Mouse (Mus musculus): ENCODE data around the gene Cnnm1. TPM values are rescaled to one million over a fixed set of nuclear protein-coding genes. Genes with fewer than 3 reads are reported as not detected.
A peak's percentile ranks its signal among the peaks of the same experiment; 100 is the strongest.

The Cnnm1 gene
- total RNA-seq, 2 experiments from 2014 or later: 0.07 TPM

- DNase-seq: no peak
- intact Hi-C loops (cut with DNase I): no loop called here
These were observed 65.2 kb downstream of the Cnnm1 start for GRCm38 (mm10) chr19:43505441-43505840.

DNA sequence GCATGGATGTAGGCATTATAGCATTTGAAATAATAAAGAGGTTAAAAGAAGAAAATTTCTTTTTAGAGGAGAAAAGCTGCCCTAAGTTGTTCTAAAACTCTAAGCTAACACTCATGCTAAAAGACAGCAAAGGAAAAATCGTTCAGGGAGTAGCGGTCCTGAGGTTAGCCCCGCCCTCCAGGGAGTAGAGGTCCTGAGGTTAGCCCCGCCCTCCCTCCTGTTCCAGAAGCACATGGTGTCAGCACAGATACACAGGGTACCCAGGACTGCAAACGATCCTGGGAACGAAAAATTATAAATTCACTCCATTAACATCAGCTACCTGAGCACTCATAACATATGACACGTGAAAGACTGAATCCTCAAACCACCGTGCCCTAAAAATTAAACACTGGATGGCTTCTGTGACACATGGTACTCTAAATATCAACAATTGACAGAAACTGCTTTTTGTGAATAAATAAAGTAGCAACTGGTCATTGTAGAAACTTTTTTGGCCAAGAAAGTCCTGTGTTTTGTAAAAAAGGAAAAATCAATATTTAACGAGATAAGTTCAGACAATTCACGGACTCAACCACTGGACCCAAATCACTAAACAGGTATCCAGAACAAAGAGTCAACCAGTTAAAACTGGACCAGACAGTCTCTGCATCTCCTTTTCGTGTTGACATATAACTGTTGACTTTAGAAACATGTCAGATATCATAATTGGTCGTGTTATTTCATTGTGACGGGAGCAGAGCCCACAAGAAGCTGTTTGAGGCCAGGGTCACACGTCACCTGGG, 70.4 kb downstream of the Cnnm1 start:
- intact Hi-C loops (cut with DNase I): no loop called here
- DNase-seq: no peak

DNA sequence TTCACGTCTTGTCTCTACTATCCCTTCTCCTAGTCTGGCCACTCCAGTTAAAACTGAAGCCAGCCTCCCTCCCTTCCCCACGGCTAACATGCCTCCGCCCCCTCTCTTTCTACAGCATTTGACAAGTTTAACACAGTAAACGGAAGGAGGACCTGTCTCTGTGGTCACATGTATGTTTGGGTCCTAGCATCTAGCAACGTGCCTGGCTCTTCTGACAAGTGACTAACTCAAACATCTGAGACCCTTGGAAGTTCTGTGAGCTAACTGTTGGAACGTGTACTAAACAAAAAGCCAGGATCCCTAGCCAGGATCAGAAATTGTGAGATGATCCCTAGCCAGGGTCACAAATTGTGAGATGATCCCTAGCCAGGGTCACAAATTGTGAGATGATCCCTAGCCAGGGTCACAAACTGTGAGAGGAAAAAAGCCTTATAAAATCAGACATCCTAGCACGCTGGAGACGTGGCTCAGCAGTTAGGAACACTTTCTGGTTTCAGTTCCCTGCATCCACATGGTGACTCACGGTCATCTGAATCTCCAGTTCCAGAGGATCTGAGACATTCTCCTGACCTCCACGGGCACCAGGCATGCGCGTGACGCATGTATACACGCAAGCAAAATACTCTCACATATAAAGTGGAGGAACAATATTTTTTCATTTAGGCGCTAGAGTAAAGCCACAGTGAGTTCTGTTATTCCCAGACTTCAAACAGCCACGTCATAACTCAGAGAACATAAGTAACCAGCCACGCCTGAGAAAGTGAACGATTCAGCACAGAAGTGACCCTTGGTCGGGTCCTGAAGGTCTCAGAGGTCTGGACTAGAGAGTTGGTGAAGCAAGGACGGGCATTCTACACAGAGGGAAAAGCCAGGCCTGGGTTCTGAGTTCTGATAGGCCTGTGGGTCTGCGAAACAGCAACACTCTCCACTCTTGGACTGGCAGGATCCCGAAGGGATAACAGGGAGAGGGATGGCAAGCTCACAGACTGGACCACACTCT, 71.7 kb downstream of the Cnnm1 start:
- DNase-seq: no peak

DNA sequence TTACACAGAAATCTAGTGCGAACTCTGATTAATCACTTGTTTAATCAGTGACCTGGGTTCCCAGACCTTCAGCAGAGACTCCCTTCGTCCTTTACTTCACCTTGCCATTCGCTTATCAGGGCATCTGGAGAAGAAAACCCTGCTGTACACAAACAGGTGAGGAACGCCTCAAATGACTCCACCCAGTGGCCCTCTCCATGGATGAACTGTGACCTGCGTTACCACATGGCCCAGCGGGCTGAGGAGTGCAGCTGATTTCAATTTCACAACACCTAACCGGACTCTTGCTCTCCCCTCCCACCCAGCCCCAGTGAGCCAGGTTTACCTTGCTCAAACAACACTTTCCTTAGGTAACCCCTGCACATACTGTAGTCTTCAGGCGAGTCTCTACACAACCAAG, 73.6 kb downstream of the Cnnm1 start:
- DNase-seq: no peak
- intact Hi-C loops (cut with DNase I): no loop called here

More for the DNA sequence above, 71.7 kb downstream of the Cnnm1 start:
- intact Hi-C loops (cut with DNase I): no loop called here

GRCm38 (mm10) chr19:43515668-43516396, 75.6 kb downstream of the Cnnm1 start:
- intact Hi-C loops (cut with DNase I): no loop called here
- no peak for DNase-seq

DNA sequence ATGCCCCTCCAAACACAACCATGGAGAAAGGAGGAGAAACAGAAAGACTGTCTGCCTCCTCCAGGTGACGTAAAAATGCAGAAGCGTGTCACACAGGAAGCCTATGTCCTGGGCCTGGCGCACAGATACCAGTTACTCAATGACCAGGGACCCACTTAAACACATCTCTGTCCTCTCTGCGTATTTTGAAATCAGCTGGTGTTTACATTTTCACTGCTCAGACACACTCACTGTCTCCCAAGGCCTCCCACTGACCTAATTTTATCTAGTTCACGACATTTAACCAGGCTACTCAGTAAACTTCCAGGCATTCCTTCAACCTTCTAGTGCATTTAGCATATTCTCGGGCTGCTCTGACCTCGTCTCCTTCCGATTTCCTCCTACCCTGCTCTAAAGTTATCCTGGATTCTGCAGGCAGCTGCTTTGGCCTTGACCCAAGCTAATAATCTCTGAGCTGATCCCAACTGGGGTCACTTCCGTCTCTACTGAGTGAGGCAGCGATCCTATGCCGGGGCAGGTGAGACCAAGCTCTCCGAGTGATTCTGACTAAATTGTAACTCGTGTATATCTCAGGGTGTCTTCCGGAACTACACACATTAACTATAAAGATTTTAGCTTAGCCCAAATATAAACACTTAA, 76.3 kb downstream of the Cnnm1 start:
- intact Hi-C loops (cut with DNase I): no loop called here
- DNase-seq: no peak

GRCm38 (mm10) chr19:43517320-43517719, 77.1 kb downstream of the Cnnm1 start:
- intact Hi-C loops (cut with DNase I): no loop called here

DNA sequence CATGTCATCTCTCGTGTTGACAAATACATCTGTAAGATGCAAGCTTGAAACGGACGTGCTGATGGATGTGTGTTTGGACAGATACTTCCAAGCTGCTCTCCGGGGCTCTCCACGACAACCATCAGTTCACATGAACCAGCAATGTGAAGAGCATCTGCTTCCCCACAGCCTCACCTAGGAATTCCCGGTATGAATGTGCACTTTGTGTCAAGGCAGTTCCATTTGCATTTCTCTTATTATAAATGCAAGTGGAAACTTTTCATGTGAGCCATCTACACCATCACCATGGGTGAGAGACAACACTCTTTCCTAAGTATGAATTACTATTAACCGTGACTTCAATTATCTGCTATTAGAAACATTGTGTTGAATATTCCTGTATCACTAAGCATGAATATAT, 77.6 kb downstream of the Cnnm1 start:
- DNase-seq: no peak
- intact Hi-C loops (cut with DNase I): no loop called here

More at GRCm38 (mm10) chr19:43517320-43517719, 77.1 kb downstream of the Cnnm1 start:
- no peak for DNase-seq

DNA sequence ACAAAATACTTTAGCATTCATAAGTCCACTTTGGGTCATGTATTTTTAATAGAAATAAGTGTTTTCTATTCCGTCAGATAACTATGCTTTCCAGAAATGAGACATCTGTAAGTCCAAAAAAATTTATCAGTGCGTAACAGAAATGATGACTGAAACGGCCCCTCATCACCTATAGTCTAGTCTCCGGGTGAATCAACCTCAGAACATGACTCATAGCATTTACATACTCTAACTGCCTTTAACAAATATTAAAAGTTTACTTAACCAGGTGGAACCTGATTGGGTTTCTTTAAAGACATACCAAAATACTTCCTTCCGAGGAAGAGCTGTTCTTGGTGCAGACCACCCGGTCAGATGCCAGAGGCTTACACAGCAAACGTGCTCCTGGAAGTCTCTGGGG, 78.0 kb downstream of the Cnnm1 start:
- intact Hi-C loops (cut with DNase I): no loop called here
- DNase-seq: no peak

DNA sequence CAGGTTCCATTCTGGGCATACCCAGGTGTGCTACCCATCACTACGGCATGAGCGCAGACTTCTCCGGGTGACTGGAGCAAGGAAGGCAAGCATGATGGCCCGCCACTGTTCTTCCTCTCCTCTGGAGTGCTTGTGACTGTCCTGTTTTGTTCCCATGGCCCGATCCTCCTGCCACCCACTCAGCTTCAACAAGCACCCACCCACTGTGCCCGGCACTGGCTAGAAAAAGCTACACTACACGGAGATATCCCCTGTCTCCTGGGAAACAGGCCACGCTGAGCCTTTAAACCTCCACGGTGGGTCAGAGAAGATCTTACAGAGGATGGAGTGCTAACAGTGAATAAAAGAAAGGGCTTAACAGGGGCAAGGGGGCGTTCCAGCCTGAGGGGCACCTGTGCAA, 79.0 kb downstream of the Cnnm1 start:
- no peak for DNase-seq
- intact Hi-C loops (cut with DNase I): no loop called here

DNA sequence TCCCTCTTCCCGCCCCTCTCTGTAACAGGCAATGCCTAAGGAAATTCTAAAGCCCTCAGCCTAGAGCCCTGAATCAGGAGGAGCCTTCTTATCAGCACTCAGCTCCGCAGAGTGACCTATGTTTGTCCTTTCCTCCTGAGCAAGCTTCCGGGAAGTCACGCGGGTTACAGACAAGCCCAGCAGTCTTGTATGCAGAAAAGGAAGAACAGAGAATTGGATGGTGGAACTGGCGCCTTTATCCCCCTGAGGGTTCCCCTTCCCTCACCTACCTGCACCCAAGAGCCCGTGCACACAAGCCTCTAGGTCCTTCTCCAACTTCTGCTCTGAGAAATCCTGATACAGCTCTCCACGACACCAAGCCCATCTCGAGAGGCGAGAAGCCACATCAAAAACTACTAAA, 80.2 kb downstream of the Cnnm1 start:
- no peak for DNase-seq

GRCm38 (mm10) chr19:43521362-43521761, 81.1 kb downstream of the Cnnm1 start:
- intact Hi-C loops (cut with DNase I): no loop called here

More for the DNA sequence above, 80.2 kb downstream of the Cnnm1 start:
- intact Hi-C loops (cut with DNase I): no loop called here

DNA sequence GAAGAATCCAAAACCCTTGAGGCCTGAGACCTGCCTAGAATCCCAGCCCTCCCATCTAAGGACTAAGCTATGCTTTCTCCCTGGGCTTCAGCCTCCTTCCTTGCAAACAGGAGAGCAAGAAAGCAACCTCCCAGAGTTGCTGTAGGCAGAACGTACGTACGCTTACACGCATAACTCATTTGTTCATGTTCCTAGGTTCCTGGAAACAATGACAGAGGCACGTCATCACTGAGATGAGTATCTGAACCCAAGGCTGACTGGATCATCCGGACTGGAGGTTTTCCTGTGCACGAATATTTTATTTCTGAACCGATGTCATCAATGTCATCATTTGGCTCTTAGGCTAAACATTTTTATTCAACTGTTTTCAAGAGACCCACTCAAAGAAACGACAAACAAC, 81.8 kb downstream of the Cnnm1 start:
- intact Hi-C loops (cut with DNase I): no loop called here
- no peak for DNase-seq

More at GRCm38 (mm10) chr19:43521362-43521761, 81.1 kb downstream of the Cnnm1 start:
- DNase-seq: no peak

- intact Hi-C loops (cut with DNase I): no loop called here
- DNase-seq: no peak
These were observed 83.3 kb downstream of the Cnnm1 start for GRCm38 (mm10) chr19:43523551-43523950.

DNA sequence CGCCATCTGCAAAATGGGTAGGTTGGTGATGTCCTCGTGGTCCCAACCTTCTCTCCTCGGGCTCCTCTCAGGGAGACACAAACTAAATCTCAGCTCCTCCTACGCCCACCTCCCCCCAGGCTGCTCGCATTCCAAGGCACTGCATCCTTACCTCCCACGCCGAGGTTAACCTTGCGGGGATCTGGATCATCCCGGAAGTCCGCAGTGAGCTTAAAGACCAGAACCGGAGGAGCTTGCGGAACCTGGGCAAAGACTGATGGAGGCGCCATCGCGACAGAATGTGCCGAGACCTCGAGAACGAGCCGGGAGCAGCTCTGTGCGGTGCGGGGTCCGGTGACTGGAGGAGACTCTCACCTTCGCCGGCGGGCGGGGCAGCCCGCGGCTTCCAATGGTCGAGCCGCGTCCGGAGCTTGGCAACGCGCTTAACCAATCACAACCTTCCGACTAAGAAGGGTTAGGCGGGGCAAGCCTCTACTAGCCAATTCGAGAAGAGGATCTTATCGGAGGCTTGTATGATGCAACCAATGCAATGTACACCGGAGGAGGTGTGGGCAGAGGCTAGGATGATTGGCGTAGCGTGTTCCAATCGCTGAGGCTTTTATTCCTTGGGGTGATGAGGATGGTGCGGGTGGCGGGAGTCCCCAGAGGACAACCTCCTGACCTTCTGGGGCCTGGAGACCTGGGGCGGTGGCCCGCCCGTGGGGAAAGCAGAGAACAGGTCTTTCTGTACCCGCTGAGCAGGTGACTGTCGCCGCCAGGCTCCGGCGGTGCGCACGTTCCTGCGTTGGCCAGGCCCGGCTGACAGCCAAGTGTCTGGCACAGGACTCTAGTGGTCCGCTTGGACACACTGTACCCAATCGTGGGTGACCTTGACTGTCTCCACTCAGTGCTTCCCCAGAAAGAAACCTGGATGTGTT, 84.2 kb downstream of the Cnnm1 start, which contains the start of gene Got1:
Gene Got1, minus strand, starts transcription at position 419 of the 917 bp plus-strand sequence.
- intact Hi-C loops (cut with DNase I): no loop called here
- DNase-seq: peak; percentile 92 to 94

GRCm38 (mm10) chr19:43525104-43525482, 84.9 kb downstream of the Cnnm1 start:
- intact Hi-C loops (cut with DNase I): no loop called here
- peak in 1 of 2 experiments; percentile 62 for DNase-seq

- intact Hi-C loops (cut with DNase I): no loop called here
These were observed 85.3 kb downstream of the Cnnm1 start for GRCm38 (mm10) chr19:43525566-43525965.

GRCm38 (mm10) chr19:43526025-43526424, 85.8 kb downstream of the Cnnm1 start:
- DNase-seq: no peak
- intact Hi-C loops (cut with DNase I): loop anchor here (1.0 kb wide), 1 partner anchor 30 kb away; no protein-coding TSS in a partner anchor

More at GRCm38 (mm10) chr19:43525566-43525965, 85.3 kb downstream of the Cnnm1 start:
- no peak for DNase-seq

DNA sequence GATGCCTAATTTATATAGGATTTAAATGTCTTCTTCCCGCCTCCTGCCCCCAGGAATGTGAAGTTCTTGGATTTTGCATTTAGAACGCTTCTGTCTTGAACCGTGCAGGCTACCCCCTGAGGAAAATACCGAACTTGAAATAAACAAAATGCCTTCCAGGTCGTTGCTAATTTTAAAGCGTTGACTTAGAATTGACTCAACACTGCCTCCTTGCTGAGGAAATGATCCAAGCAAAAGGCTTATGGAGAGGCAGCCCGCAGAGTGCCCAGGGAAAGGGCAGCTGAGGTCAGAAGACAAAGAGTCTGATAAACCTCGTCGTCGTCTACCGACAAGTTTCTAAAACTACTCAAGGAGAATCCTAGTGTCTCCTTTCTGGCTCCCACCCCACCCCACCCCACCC, 86.9 kb downstream of the Cnnm1 start:
- intact Hi-C loops (cut with DNase I): no loop called here
- peak; percentile 35 to 65 for DNase-seq
